Mouse (Mus musculus): ENCODE measurements at regions not wholly inside any gene's neighbourhood (a gene's known extent, or its start where the extent isn't known, plus 50 kb on each side); places are given as distances from the start of the nearest gene placed in this dataset.

- H3K36me3 ChIP-seq (ENCODE audit: control insufficient read depth, insufficient read depth, low read length, poor library complexity, severe bottlenecking) = no peaks in the 10 kb centered on the region
- H3K27me3 ChIP-seq (ENCODE audit: control insufficient read depth, insufficient read depth, low read length, poor library complexity, severe bottlenecking) = no peaks in the 10 kb centered on the region
- no peak for TF ChIP-seq EP300 (IDR thresholded peaks at IDR 0.05; ENCODE audit: insufficient read depth, low read depth, low read length)
- TF ChIP-seq CTCF (IDR thresholded peaks at IDR 0.05; ENCODE audit: low read depth, low read length) = no peak
- TF ChIP-seq POLR2A (IDR thresholded peaks at IDR 0.05; ENCODE audit: insufficient read depth, low read length) = no peak
- no peak overlapping the region for H3K27ac ChIP-seq (ENCODE audit: insufficient read depth, low read length)
- H3K9ac ChIP-seq (ENCODE audit: low read depth, poor library complexity, severe bottlenecking) = no peak overlapping the region
- H3K4me3 ChIP-seq (ENCODE audit: low read depth, low read length) = no peak overlapping the region
- no peaks in the 10 kb centered on the region for H3K4me1 ChIP-seq (ENCODE audit: control insufficient read depth, insufficient read depth, low read length)
- H3K9me3 ChIP-seq (replicated peaks; ENCODE audit: control insufficient read depth, insufficient read depth, low read length, poor library complexity, severe bottlenecking) = no peaks in the 10 kb centered on the region
Measured at GRCm38 (mm10) chr14:25174402-25174801, 284.6 kb upstream of the Zmiz1 start.

GRCm38 (mm10) chr14:25176206-25176605 lies 282.8 kb upstream of the Zmiz1 start:
- H3K36me3 ChIP-seq (ENCODE audit: control insufficient read depth, insufficient read depth, low read length, poor library complexity, severe bottlenecking) = no peaks in the 10 kb centered on the region
- TF ChIP-seq POLR2A (IDR thresholded peaks at IDR 0.05; ENCODE audit: insufficient read depth, low read length) = no peak
- no peak for TF ChIP-seq EP300 (IDR thresholded peaks at IDR 0.05; ENCODE audit: insufficient read depth, low read depth, low read length)
- TF ChIP-seq CTCF (IDR thresholded peaks at IDR 0.05; ENCODE audit: low read depth, low read length) = no peak
- H3K9ac ChIP-seq (ENCODE audit: low read depth, poor library complexity, severe bottlenecking) = no peak overlapping the region
- H3K4me1 ChIP-seq (ENCODE audit: control insufficient read depth, insufficient read depth, low read length) = no peaks in the 10 kb centered on the region
- H3K27me3 ChIP-seq (ENCODE audit: control insufficient read depth, insufficient read depth, low read length, poor library complexity, severe bottlenecking) = no peaks in the 10 kb centered on the region
- H3K9me3 ChIP-seq (replicated peaks; ENCODE audit: control insufficient read depth, insufficient read depth, low read length, poor library complexity, severe bottlenecking) = no peaks in the 10 kb centered on the region
- H3K27ac ChIP-seq (ENCODE audit: insufficient read depth, low read length) = no peak overlapping the region
- H3K4me3 ChIP-seq (ENCODE audit: low read depth, low read length) = no peak overlapping the region

- Histone ChIP-seq H3K4me3 (ENCODE audit: low read depth, low read length) (no peak overlapping the region), H3K27ac (ENCODE audit: insufficient read depth, low read length) (no peak overlapping the region), H3K9ac (ENCODE audit: low read depth, poor library complexity, severe bottlenecking) (no peak overlapping the region), H3K9me3 (replicated peaks; ENCODE audit: control insufficient read depth, insufficient read depth, low read length, poor library complexity, severe bottlenecking) (no peaks in the 10 kb centered on the region), H3K4me1 (ENCODE audit: control insufficient read depth, insufficient read depth, low read length) (no peaks in the 10 kb centered on the region), H3K36me3 (ENCODE audit: control insufficient read depth, insufficient read depth, low read length, poor library complexity, severe bottlenecking) (no peaks in the 10 kb centered on the region), H3K27me3 (ENCODE audit: control insufficient read depth, insufficient read depth, low read length, poor library complexity, severe bottlenecking) (no peaks in the 10 kb centered on the region)
- TF ChIP-seq CTCF (IDR thresholded peaks at IDR 0.05; ENCODE audit: low read depth, low read length) (no peak), EP300 (IDR thresholded peaks at IDR 0.05; ENCODE audit: insufficient read depth, low read depth, low read length) (no peak), POLR2A (IDR thresholded peaks at IDR 0.05; ENCODE audit: insufficient read depth, low read length) (no peak)
Measured at GRCm38 (mm10) chr14:25180126-25180525, 278.9 kb upstream of the Zmiz1 start.

GRCm38 (mm10) chr14:25181406-25181805 lies 277.6 kb upstream of the Zmiz1 start:
- Histone ChIP-seq H3K27me3 (ENCODE audit: control insufficient read depth, insufficient read depth, low read length, poor library complexity, severe bottlenecking) (no peaks in the 10 kb centered on the region), H3K9ac (ENCODE audit: low read depth, poor library complexity, severe bottlenecking) (no peak overlapping the region), H3K36me3 (ENCODE audit: control insufficient read depth, insufficient read depth, low read length, poor library complexity, severe bottlenecking) (no peaks in the 10 kb centered on the region), H3K4me3 (ENCODE audit: low read depth, low read length) (no peak overlapping the region), H3K4me1 (ENCODE audit: control insufficient read depth, insufficient read depth, low read length) (no peaks in the 10 kb centered on the region), H3K9me3 (replicated peaks; ENCODE audit: control insufficient read depth, insufficient read depth, low read length, poor library complexity, severe bottlenecking) (no peaks in the 10 kb centered on the region), H3K27ac (ENCODE audit: insufficient read depth, low read length) (no peak overlapping the region)
- TF ChIP-seq CTCF (IDR thresholded peaks at IDR 0.05; ENCODE audit: low read depth, low read length) = no peak
- no peak for TF ChIP-seq POLR2A (IDR thresholded peaks at IDR 0.05; ENCODE audit: insufficient read depth, low read length)
- TF ChIP-seq EP300 (IDR thresholded peaks at IDR 0.05; ENCODE audit: insufficient read depth, low read depth, low read length) = no peak

- Histone ChIP-seq H3K27ac (ENCODE audit: insufficient read depth, low read length) (no peak overlapping the region), H3K4me3 (ENCODE audit: low read depth, low read length) (no peak overlapping the region), H3K27me3 (ENCODE audit: control insufficient read depth, insufficient read depth, low read length, poor library complexity, severe bottlenecking) (no peaks in the 10 kb centered on the region), H3K4me1 (ENCODE audit: control insufficient read depth, insufficient read depth, low read length) (no peaks in the 10 kb centered on the region), H3K36me3 (ENCODE audit: control insufficient read depth, insufficient read depth, low read length, poor library complexity, severe bottlenecking) (no peaks in the 10 kb centered on the region), H3K9ac (ENCODE audit: low read depth, poor library complexity, severe bottlenecking) (no peak overlapping the region), H3K9me3 (replicated peaks; ENCODE audit: control insufficient read depth, insufficient read depth, low read length, poor library complexity, severe bottlenecking) (no peaks in the 10 kb centered on the region)
- TF ChIP-seq EP300 (IDR thresholded peaks at IDR 0.05; ENCODE audit: insufficient read depth, low read depth, low read length) (no peak), CTCF (IDR thresholded peaks at IDR 0.05; ENCODE audit: low read depth, low read length) (no peak), POLR2A (IDR thresholded peaks at IDR 0.05; ENCODE audit: insufficient read depth, low read length) (no peak)
Measured at GRCm38 (mm10) chr14:25184042-25184441, 274.9 kb upstream of the Zmiz1 start.

GRCm38 (mm10) chr14:25184875-25185274 lies 274.1 kb upstream of the Zmiz1 start:
- Histone ChIP-seq H3K4me3 (ENCODE audit: low read depth, low read length) (no peak overlapping the region), H3K27ac (ENCODE audit: insufficient read depth, low read length) (no peak overlapping the region), H3K4me1 (ENCODE audit: control insufficient read depth, insufficient read depth, low read length) (no peaks in the 10 kb centered on the region), H3K9ac (ENCODE audit: low read depth, poor library complexity, severe bottlenecking) (no peak overlapping the region), H3K27me3 (ENCODE audit: control insufficient read depth, insufficient read depth, low read length, poor library complexity, severe bottlenecking) (no peaks in the 10 kb centered on the region), H3K9me3 (replicated peaks; ENCODE audit: control insufficient read depth, insufficient read depth, low read length, poor library complexity, severe bottlenecking) (no peaks in the 10 kb centered on the region), H3K36me3 (ENCODE audit: control insufficient read depth, insufficient read depth, low read length, poor library complexity, severe bottlenecking) (no peaks in the 10 kb centered on the region)
- TF ChIP-seq EP300 (IDR thresholded peaks at IDR 0.05; ENCODE audit: insufficient read depth, low read depth, low read length) (no peak), POLR2A (IDR thresholded peaks at IDR 0.05; ENCODE audit: insufficient read depth, low read length) (no peak), CTCF (IDR thresholded peaks at IDR 0.05; ENCODE audit: low read depth, low read length) (no peak)
